Mouse (Mus musculus): ENCODE results near the gene Gpr26.

- TF ChIP-seq POLR2A (IDR thresholded peaks at IDR 0.05; ENCODE audit: insufficient read depth, low read depth, low read length) (no peak), CTCF (IDR thresholded peaks at IDR 0.05; ENCODE audit: insufficient read depth, low read depth, low read length) (no peak)
Observed at GRCm38 (mm10) chr7:131960551-131960950, 5.7 kb upstream of the Gpr26 start.

Data from olfactory bulb, adult 2 months (tissue).